Mouse (Mus musculus) heart, adult 11 months (tissue): ENCODE measurements at regions not wholly inside any gene's neighbourhood (a gene's known extent, or its start where the extent isn't known, plus 50 kb on each side); places are given as distances from the start of the nearest gene placed in this dataset.
"Not testable (repeated sequence)": the region's sequence is repeated elsewhere in the genome, so short reads cannot be mapped to it uniquely, and the experiment has no call there.

Experiments used
- DNase-seq: peaks from one replicate; pipeline ENCODE4 v3.0.0; 2022

DNA sequence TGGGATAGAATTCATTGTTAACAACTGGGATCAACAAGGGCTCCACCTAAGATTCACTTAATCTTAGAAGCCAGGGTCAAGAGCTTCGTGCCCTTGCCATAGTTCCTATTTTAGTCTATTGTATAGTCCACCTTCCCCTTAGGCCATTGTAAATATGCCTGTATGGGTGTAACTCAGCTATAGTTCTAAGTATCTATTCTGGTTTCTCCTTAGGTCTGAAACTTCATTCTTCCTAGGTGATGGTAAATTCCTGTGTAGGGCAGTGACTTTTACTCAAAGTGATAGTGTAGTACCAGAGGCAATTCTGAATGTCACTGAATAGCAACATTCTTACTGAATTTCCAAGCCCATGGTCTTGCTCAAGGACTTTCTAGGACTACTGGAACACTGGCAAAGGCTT lies 989.4 kb downstream of the Ankrd7 start:
- not testable (repeated sequence) for DNase-seq

DNA sequence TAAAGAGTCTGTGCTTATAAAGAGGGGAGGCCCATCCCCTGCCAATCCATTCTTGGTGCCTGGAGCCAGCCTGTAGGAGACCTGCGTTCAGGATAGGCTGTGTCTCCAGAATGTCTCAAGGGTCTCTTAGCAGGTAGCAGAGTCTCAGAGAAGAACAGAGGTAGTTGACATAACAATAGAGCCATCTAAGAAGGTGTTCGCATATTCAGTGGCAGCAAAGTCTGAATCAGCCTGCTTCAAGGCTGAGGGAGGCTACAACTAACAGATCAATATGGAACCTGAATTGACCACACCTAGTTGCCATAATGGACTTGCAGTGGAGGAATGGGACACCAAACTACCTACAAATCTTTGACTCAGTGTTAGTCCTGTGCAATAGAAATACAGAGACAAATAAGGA lies 998.0 kb downstream of the Ankrd7 start:
- no peak for DNase-seq

DNA sequence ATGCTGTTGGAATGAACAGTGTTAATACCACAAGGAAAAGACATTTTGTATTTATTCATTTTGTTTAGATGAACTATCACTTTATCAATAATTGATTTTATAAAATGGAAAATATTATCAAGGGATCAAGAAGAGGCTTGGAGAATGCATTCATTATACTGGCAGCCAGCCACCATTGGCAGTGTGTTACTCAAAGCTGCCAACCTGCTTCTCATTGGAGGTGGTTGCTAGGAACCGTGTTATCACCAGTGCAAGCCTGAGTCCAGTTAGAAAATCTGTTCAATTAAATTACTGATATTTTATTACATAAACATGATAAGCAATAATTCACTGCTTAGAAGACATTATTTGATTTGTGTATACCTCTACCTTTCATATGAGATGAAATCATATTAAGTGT lies 1003.6 kb downstream of the Ankrd7 start:
- DNase-seq, result no peak

DNA sequence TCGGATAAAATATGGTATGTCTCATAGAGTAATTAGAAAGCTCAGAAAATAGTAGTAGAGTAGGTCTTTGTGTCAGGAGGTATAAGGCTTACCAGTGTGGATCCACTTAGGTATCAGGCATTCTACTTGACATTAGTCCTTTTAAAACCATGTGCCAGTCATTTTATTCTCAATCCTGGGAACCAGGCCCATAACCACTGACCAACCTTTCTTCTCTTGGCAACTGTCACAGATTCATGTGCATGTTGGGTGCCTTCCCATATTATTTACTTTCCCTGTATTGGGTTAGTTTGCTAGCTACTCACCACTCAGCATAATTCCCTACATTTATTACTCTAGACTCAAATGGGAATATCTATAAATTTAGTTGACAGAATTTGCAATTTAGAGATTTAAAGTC lies 1045.1 kb downstream of the Ankrd7 start:
- no peak for DNase-seq

DNA sequence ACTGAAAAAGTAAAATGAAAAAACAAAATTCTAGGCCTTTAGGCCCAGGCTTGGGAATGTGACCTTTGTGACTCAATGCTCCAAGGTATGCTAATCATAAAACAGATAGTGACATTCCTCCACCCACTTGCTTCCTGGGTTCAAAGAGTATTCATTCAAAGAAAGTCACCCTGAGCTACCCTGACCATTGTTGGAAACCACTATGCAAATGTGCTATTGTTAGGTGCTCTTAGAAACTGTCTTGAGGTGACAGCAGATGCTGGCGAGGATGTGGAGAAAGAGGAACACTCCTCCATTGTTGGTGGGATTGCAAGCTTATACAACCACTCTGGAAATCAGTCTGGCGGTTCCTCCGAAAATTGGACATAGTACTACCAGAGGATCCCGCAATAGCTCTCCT lies 1075.7 kb downstream of the Ankrd7 start:
- DNase-seq, result not testable (repeated sequence)

DNA sequence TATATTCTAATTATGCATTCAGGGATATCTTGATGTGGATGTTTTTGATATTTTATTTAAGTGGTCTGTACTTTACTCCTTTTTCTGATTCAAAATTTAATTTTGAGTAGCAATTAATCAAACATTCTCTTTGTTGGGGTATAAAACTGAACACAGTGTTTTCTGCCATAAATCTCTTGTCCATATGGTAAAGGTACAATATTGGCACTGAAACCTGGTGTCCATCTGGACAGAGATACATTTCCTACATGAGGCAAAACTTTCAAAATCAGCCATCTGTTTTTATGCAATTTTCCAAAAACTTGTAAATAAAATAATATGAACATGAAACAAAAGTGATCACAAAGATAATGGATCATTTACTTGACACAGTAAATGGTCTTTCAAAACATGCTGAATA lies 1078.2 kb downstream of the Ankrd7 start:
- DNase-seq, result no peak

DNA sequence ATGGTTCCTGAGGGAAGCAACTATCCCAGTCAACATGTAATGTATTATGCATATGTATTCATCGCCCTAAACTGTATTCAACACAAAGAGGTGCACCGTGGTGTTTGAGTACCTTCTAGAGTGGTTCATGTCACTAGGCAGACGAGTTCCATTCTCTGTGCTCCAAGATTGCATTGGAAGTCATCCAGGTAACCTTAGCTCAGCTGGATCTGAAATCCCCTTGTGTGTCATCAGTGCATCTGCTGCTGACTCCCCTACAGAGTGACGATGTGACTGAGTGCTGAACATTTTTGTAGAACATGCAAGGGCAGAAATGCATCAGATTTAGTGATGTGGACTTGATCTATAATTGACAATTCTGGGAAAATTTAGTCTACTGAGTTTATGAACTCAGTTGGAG lies 1079.6 kb downstream of the Ankrd7 start:
- DNase-seq, result no peak

DNA sequence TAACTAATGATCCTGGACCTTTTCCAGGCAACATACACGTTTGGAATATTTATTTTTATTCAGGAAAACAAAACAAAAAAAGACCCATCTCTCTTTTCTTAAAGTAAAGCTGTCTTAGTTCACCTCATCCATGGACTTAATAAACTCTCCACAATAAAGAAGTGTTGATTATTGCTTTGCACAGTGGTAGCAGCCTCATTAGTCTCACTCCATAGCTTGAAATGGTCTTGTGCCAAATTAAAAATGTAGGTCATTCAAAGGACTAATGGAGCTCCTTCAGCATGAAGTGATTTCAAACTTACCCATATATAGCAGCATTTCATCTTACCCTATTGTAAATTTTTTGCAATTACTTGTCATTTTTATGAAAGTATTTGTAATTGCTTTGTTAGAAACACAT lies 1109.8 kb downstream of the Ankrd7 start:
- DNase-seq, result no peak

DNA sequence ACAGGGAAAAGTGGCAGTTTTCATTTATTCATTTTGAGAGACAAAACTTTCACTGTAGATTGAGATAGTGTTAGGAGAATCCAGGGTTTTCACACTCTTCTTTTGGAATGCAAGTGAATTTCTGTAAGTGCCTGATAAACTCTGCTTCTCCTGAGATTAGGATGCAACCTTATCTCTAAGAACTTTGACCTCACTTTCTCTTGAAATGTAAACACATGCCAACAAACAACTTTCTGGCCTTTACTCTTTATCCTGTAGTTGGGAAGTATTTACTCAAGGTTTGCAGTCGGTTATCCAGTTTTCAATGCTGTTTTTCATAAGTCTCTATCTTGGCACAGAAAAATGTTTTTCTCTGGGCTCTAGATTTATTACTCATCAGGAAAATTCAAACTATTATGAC lies 1125.7 kb downstream of the Ankrd7 start:
- no peak for DNase-seq

DNA sequence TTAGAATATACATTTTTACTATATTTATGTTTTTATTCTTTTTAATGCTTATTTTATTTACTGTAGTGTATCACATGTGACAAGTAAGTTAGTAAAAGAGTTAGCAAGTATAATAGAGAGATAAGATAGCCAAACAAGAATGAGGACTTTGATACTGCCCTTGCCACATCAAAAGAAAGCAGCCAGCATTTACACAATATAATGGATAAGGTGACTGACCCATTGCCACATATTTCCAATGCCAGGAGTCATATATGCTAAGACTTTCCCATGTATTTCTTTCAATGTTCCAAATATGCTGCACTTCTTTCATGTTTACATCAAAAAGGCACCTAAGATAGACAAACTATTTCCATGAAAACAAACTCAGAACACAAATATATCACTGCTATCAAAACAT lies 1162.3 kb downstream of the Ankrd7 start:
- DNase-seq, result no peak

DNA sequence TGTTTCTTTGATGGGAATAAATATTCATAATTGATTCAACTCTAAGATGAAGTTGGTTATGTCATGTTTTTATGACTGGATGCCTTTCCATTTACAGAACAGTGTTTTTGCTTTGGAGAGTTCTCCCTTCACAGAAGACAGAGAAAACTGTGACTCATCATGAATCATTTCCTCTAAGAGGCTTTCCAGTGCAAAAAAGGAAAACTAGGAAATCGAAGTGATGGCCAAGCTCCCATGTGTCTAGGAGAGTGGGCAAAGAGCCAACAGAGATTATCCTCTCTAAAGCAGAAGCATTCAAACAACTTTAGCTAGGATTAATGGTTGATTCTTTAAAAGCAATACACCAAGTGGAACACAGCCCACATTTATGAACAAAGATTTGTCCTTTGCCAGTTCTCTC lies 1171.7 kb downstream of the Ankrd7 start:
- DNase-seq, result peak; percentile 82

DNA sequence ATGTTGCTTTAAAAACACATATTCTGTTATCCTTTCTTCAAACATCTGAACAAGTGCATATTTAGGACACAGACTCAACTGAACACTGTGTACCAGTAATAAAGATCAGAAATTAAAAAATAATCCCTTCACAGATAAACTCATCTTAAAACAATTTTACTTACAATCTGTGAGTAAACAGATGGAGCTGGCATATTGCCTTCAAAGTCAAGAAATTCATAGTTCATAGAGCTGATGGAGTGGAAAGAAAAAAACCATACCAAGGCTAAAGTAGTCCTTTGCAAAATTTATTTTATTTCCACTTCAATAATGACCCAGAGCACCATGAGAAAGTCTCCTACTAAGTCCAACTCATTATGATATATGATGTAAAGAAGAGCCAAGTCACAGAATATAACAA lies 1136.6 kb upstream of the Kcnd2 start:
- DNase-seq, result no peak

DNA sequence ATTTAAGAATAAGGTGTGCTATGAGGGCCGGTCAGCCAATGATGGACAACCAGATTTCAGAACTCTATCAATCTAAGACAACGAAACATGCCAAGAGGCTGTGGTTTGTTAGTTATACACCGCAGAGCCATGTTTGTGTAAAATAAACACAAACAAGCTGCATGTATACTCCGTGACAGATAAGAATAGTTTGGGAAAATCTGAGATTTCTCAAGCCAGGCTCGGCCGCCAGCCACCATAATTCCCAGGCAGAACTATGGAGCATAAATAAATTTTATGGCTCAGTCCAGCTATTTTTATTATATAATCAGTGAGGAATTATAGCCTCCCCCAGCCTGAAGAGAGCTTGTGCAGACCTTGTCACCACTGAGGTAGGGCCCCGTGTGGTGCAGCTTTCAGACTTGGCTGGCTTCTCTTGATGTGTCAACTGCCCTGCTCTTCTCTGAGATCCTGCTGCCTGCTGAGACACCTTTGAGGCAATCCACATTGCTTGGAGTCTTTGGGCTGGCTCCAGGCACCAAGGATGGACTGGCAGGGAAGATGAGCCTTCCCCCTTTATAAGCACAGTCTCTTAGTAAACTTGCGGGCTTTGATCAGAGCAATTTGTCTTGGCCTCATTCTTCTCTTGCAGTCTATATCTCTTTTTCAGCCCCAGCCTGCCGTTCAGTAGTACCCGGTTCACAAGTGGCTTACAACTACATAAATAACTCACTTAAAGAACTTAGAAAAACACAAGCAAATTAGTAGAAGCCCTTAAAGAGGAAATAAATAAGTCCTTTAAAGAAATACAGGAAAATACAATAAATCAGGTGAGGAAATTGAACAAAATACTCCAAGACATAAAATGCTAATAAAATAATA lies 1123.0 kb upstream of the Kcnd2 start:
- DNase-seq, result no peak

DNA sequence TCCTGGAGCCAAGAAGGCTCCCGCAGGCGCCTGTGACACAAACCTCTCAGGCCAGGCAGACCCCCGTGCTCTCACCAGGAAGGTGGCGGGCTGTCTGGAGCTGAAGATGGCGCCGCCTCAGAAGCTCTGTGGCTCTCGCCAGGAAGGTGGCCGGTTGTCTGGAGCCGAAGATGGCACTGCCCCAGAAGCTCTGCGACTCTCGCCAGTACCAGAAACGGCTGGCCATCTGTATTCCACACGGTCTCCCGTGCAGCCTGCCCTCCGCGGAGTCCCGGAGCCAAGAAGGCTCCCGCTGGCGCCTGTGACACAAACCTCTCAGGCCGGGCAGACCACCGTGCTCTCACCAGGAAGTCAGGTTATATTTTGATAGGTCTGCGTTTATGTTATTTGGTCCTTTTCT lies 1081.3 kb upstream of the Kcnd2 start:
- DNase-seq, result not testable (repeated sequence)

DNA sequence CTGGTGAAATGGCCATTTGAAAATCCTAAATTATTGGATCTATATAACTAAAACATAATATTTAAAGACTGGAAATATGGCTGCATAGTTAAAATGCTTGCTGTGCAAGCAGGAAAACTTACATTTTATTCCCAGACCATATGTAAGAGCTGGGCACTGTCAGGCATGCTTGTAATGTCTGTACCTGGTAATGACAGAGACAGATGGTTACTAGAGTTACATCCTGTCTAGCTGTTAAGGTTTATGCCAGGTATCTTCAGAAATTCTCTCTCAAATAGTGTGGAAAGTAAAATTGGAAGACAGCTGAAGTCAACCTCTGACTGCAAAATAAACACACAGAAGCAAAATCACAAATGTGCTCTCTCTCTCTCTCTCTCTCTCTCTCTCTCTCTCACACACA lies 1077.8 kb upstream of the Kcnd2 start:
- DNase-seq, result no peak
